Mouse (Mus musculus) CD4-positive helper T cell, adult 2 months (primary cell): ENCODE results near the gene Dock6.
"Not testable (repeated sequence)": the region's sequence is repeated elsewhere in the genome, so short reads cannot be mapped to it uniquely, and the experiment has no call there.

Experiments
- DNase-seq: peaks from one replicate; pipeline ENCODE4 v3.0.0-alpha.2; 2012; ENCODE audit warnings: low read depth, missing footprints, low spot score

The Dock6 gene

DNA sequence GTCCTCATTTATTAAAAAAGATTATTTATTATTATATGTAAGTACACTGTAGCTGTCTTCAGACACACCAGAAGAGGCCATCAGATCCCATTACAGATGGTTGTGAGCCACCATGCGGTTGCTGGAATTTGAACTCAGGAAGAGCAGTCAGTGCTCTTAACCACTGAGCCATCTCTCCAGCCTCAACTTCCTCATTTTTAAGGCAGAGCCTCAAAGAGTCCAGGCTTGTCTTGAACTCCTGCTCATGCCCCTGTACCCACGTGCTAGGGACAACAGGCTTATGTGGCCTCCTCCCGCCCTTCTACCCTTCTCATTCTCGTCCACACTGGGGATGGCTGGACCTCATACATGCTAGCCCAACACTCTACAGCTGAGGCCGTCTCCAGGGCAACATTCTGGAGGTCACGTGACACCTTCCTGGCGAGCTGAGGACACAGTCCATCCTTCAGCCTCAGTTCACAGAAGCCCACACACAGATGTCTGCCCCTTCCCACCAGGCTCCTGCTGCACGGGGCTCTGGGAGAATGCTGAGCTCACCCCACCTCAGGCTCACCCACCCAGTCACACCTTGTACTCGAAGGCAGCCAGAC is 35.6 kb downstream of the Dock6 start:
- no peak for DNase-seq

DNA sequence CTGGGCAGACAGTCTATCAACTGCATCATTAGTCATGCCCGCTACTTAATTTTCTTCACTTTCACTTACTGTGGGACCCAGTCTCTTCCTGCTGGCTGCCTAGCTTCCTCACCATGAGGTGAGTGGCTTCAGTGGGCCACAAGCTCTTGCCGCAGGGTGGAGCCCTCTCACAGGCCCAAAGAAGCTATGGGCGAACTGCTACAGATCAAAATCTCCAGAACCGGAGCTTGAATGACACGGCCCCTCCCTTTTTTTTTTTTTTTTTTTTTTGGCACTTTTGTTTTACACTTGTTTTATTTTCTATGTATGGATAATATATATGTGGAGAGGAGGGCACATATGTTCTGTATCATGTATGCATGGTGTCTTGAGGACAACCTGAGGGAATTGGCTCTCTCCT is 41.3 kb downstream of the Dock6 start:
- DNase-seq: no peak

DNA sequence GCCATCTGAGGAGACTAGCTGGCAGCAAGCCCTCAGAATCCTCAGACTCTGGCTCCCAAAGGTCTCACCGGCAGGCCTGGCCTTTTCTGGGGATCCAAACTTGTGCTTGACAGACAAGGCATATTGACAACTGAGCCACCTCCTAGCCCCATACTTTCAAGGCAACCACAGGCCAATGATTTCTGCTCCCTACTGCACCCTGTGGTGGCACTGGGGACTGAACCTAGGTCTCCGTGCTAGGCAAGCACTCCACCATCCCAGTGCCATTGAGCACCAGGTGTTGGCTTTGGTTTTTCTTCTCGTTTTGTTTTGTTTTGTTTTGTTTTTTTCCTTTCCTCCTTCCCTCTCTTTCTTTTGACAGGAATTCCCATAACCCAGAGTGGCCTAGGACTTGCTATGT is 43.9 kb downstream of the Dock6 start:
- DNase-seq: peak; percentile 26

DNA sequence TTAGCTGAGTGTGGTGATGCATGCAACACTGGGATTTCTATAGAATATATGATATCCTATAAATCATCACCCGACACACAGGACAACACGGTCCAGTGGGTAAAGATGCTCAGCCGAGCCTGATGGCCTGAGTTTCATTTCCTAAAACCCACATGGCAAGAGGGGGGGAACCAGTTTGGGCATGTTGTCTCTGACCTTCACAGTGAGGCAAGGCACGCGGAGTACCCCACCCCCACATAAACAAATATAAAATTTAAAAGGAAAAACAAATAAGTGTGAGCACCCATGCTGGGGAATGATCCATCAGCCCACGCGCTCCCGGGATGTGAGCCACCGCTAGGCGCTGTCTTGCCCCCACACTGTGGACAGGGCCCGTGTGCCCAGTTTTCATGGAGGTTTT is 45.5 kb downstream of the Dock6 start:
- DNase-seq: no peak

DNA sequence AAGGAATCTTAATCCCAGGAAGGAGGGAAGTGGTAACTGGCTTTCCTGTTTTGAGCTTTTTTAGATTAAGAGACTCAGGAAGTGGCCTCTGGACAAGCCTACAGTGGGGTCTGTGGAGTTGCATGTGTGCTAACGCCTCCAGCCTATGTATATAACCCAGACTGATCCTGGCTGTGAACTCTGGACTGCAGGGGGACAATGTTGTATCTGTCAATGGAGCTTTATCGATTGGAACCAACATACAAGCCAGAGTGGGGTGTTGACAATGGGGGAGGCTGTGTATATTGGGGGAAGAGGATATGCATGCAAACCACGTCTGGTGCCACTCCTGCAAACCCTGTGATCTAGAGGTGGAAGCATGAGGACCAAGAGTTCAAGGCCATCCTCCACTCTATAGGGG is 46.1 kb downstream of the Dock6 start:
- no peak for DNase-seq

DNA sequence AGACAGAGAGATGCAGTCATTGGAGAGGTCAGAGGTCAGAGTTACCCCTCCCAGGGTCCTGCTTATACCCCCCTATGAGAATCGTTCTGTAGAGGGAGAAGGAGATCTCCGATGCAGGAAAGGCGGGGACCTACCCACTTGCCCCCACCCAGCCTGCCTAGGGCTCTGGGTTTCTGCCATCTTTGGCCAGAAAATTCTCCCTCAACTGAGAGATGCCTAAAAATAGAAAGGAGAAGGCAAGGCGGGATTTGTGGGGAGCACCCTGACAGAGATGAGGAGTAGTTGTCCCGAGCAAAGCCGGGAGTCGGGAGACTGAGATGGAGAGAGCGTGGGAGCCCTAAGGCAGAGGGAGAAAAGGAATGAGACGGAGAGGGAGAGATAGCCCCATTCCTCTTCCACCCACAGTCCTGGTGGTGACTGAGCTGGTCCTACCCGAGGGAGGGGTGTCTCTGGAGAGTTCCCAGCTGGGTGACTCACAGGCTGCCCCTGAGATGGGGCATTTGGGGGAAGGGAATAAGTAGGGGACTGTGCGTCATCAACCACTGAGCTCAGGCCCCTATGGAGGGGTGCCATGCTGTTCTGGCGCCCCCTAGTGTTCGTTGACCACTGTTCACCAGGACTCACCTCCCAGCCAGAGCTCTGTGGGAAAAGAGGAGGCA is 48.3 kb downstream of the Dock6 start:
- DNase-seq: peak; percentile 64

DNA sequence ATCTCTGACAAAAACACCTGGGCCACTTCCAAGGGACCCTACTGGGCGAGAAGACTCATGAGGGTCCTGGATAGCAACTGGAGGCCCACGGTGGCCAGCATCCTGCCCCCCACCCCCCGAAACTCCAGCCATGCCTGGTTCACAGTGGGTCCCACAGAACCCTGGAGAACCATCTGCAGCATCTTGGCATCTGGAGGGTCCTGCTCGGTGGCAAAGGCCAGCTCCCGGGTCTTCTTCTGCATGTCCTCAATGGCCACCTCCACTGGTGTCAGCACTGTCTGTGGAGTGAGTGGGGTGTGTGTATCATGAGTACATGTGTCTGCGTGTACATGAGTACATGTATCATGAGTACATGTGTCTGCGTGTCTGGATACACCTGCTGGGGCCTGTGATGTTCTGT is 50.8 kb downstream of the Dock6 start:
- DNase-seq: no peak

DNA sequence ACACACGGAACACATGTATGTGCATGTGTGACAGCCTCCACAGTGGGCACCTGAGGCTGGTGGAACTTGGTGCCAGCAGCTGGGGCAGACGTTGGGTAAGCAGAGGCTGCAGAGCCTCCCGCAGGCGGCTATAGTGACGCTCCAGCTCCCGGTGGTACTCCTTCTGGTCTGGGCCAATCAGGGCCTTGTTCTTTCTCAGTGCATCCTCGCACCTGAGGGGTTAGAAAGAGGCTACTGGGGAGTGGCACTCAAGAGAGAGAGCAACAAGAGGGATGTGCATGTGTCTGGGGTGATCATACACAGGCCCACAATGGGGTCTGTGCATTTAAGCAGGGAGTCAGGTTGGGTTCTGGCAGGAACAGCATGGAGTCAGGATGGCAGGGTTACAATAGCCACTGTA is 51.3 kb downstream of the Dock6 start:
- no peak for DNase-seq

DNA sequence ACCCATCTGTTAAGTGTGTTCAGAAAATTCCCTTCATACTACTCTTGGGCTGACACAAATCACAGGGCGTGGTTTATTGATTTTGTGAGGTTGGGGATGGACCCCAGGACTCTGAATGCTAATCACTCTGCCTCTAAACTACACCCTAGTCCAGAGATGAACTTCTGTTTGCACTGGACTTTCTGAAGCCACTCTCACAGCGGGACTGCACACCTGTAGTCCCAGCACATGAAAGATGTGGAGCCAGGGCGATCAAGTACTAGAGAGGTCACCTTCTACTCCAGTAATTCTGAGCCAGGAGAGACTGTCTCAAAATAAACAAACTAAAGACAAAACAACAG is 53.5 kb downstream of the Dock6 start:
- DNase-seq: no peak

DNA sequence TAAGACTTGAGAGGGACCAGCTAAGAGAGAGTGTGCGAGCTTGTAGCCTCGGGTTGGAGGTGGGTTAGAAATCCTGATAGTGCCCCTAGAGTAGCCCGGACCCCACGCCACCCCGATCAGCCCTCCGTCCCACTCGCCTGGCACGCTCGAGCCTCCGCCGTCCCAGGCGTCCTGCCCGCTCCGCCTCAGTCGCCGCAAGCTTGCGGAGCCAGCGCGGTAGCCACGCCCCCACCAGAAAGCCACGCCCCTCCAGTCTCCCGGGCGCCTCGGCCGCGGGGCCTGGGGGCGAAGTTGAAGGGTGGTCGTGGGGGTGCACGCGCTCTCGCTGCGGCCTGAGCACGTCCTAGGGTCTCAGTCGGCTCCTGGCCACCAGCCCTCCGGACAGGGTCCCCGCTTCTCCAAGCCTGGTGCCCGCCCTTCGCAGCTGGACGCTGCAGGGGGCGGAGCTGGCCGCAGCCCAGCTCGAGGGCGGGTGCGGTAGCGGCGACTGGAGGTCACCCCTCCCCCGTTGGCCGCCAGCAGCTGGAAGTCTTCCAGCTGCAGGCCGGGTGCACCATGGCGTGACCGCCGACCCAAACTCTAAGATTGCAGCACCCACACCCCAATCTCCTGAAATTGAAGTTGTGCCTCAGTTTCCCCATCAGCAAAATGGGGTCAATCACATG is 54.0 kb downstream of the Dock6 start, which contains the start of gene Kank2:
Gene Kank2, minus strand, starts transcription at position 400 of the 665 bp plus-strand sequence.
- peak; percentile 77 for DNase-seq

DNA sequence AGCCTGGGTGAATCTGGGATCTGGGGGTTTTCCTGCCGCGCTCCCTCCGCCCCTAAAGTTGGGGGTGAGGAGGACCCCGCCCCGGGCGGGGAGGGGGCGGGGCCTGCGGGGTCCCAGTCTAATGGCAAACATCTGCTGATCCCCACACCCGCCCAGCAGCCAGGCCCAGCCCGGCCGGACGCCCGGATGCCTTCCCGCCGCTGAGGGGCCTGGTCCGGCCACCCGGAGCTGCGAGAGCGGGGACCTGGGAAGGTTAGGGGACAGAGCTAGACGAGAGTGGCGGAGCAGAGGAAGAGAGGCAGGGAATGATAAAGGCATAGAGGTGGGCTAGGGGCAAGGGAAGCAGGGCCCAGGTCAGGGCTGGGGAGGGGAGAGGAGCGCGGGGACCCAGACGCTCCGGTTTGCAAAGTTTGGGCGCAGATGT is 54.5 kb downstream of the Dock6 start:
- peak; percentile 30 for DNase-seq

DNA sequence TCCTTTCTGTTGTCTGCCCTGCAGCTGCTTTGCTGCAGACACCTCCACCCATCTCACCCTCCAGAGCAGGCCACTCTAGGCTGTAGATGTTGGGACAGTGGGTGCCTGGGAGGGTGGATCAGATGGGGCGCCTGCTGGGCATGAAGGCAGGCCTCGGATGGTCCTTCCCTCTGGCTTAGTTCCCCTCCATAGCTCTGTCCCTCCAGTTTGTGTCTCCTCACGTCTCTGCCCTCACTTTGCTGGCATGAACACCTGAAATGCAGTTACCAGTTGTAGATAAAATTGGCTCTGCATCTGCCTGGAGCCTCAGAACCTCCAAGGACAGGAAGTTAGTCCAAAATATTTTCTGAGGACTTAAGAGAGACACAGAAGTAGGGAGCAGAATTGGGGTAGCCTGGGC is 55.5 kb downstream of the Dock6 start:
- DNase-seq: no peak

DNA sequence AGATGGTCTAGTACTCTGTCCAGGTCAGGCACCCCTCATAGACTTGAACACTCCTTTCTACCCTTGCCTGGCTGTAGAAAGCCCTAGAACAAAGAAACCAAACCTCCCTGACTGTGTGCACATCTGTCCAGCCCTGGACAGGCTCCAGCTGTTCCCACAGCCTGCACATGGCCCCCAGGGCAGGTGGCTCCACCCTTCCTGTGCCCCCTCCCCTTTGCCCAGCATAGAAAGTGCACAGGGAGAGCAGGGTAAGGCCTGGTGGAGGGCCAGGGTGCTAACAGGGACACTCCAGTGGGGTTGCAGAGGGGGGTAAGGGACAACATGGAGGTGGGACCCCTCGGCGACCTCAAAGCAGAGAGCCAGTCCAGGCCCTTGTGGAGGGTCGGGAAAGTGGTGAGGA is 56.2 kb downstream of the Dock6 start:
- DNase-seq: no peak

DNA sequence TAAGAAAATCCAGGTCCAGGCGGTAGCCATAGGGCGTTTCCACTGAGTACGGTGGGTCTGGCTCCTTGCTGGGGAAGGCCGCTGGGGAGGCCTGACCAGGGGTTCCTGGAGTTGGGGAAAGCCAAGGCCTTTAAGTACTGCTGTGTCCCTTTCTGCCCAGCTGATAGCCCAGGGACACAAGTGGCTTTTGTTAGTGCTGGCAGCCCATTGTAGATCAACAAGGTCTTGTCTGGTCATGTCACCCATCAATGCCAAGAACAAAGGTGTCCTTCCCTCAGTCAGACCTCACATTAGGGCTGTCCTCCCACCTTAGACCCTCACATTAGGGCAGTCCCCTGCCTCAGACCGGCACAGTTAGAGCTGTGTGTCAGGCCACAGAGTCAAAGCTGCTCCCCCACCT is 56.9 kb downstream of the Dock6 start:
- no peak for DNase-seq

DNA sequence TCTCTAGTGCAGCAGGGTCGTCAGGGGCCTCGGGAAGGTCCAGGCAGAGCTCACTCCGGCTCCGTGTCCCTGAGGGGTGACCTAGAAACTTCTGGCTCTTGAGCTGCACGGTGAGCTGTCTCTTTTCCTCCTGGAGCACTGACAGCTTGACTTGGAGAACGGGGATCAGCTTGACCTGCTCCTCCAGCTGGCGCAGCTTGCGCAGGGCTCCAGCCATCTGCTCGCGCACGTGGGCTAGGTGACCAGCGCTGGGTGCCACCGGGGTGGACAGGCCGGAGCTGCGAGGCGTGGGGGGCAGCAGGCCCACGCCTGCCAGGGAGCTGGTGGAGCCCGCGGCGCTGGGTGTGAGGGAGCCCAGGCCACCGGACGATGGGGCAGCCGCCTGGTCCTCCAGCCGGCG is 57.5 kb downstream of the Dock6 start:
- no peak for DNase-seq

DNA sequence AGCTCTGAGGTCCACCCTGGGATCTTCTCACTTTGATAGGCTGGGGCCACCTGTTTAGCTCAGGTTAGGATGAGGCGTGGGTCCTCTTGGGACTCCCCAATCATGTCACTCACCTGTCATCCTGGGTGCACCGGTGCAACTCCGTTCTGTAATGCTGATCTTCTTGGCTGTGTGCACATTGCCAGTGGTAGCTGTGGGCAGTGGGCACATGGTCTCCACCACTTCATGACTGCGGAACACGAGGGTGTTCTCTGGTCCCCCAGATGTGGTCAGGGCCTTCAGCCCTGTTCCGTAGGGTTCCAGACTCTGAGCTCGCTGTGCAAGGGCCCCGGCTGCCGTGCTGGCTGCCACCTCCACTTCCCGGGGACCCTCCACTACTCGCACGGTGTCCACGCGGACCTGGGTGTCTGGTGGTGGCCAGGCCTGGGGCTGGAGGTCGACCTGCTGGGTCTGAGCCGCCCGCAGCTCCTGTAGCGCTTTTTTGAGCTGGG is 58.0 kb downstream of the Dock6 start:
- DNase-seq: no peak

DNA sequence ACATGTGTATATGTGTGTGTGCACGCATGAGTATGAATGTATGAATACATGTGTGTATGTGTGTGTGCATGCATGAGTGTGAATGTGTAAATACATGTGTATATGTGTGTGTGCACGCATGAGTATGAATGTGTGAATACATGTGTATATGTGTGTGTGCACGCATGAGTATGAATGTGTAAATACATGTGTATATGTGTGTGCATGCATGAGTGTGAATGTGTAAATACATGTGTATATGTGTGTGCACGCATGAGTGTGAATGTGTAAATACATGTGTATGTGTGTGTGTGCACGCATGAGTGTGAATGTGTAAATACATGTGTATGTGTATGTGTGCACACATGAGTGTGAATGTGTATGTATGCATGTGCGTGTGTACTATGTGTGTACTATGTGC is 58.9 kb downstream of the Dock6 start:
- DNase-seq: not testable (repeated sequence)

DNA sequence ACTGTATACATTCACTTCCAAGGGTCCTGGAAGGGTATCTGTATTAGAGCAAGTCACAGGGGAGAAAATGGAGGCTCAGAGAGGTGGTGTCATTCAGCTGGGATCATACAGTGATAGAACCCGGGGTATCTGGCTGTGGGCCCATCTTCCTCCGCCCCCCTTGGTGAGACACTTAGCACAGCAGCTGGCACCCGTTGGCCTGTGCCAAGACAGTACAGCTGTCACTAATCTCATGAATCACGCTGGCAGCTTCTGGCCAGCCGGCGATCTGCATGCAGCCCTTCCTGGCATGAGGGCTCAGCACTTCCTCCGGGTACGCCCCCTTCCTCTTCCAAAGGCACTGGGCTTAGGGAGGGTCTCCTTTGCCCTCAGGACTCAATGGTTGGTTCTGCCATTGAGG is 59.8 kb downstream of the Dock6 start:
- DNase-seq: no peak

DNA sequence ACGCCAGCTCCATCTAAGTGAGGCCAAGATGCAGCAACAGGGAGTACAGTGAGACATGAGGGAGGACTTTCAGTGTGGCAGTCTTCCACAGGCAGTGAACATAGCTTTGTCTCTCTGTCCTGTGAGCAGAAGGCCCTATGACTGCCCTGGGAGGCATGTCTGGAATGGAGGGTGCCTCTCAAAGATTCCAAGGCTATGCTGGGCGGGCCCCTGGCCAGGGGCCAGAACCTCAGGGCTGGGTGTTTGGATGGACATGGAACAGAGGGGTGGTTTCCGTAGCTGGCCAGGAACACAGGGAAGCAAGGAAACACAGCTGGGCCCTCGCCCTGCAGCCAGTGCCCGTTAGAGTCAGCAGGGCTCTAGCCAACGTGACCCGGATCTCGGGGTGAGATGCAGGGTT is 60.6 kb downstream of the Dock6 start:
- no peak for DNase-seq

DNA sequence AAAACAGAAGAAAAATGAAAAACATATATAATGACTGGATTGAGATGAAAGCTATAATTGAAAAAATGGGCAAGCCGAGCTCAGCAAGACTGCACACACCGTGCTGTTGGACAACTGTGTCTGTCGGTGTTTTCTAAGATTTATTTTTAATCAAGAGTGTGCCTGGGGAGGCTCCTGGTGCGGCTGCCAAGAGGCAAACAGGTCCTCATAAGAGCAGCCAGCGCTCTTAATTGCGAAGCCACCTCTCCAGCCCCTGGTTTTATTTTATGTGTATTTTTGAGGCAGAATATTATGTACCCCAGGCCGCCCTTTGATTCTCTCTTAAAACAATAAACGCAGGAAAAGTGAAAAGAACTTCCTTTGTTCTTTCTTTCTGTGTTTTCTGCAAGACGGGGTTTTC is 64.2 kb downstream of the Dock6 start:
- no peak for DNase-seq

DNA sequence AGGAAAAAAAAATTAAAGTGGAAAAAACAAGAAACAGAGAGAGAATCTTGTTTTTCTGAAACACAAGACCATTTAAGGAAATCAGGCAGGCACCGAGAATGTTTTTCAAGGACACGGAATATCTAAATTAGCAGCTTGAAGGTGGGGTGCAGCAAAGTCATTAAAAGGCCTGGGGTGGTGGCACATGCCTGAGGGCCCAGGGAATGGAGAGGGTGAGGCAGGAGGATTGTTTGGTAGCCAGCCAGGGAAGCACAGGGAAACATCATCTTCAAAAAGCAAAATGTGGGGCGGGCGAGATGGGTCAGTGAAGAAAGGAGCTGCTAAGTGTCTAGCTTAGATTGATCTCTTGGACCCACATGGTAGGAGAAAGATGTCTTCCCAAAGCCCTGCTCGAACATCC is 64.8 kb downstream of the Dock6 start:
- DNase-seq: no peak

DNA sequence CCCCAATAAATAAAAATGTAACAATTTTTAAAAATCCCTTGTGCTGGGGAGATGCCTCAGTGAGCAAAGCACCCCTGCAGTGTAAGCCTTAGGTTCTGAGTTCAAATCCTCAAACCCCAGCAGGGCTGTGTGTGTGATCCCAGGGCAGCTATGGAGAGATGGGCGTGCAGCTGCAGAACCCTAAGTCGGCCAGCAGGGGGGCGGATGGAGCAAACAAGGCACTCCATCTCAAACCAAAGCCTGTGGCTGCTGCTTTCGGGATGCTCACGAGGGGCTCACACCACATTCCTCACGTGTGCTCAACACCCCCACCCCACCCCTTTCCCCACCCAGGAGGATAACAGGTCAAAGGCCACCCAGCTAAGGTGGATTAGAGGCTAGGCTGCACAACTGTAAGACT is 65.5 kb downstream of the Dock6 start:
- DNase-seq: peak; percentile 49

DNA sequence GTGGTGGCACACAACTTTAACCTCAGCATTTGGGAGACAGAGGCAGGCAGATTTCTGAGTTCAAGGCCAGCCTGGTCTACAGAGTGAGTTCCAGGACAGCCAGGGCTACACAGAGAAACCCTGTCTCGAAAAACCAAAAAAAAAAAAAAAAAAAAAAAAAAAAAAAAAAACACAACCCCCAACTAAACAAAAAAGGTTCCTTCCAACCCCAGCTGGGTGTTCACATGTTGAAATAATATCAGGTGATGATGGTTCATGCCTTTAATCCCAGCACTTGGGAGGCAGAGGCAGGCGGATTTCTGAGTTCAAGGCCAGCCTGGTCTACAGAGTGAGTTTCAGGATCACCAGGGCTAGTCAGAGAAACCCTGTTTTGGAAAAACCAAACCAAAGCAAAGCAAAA is 66.1 kb downstream of the Dock6 start:
- not testable (repeated sequence) for DNase-seq
